Mouse (Mus musculus): Measurements from ENCODE around the gene Plagl1. TPM values are rescaled to one million over a fixed set of nuclear protein-coding genes. Genes with fewer than 3 reads are reported as not detected.

Plagl1 gene
- polyA plus RNA-seq, 1 experiment from 2014 or later, result 136 TPM

DNA sequence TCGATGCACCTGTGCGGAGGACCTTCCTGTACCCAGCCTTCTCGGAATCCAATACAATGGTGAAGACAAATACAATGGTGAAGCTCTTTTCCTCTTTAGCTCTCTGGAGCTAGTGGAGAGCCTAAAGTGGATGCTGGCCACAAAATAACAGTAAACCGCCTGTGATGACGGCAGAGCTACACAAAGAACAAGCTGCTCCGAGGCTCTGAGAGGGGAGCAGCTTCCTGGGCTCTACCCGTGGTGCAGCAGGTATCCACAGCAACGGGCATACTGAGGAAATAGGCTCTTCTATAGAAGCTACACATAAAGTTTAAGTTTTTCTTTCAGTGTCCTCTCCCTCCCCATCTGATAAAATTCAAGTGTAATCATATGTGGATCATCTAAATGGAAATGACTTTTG, 2.1 kb downstream of the Plagl1 start:
- no peak for DNase-seq (ENCODE audit: low spot score)
- Histone ChIP-seq H3K4me2 (ENCODE audit: low read depth, low read length) (no peak overlapping the region), H3K9me3 (replicated peaks; ENCODE audit: control insufficient read depth, low read length) (no peaks in the 10 kb centered on the region), H3K27ac (replicated peaks; ENCODE audit: low read depth, low read length) (no peak overlapping the region), H3K4me3 (ENCODE audit: low read depth, low read length) (no peak overlapping the region), H3K9ac (replicated peaks; ENCODE audit: low read length) (no peak overlapping the region), H3K36me3 (replicated peaks; ENCODE audit: control insufficient read depth, insufficient read depth, low read depth, low read length) (no peaks in the 10 kb centered on the region), H3K4me1 (ENCODE audit: control insufficient read depth, insufficient read depth, low read length) (peaks cover 6% of the 10 kb centered on the region; the same call in 1 of the 2 replicates), H3K27me3 (ENCODE audit: control insufficient read depth, insufficient read depth, low read length) (peaks cover 26% of the 10 kb centered on the region)
- WGBS, result 39% methylated on average over 8 of the region's 8 CpGs
- ATAC-seq (replicated peaks; ENCODE audit: insufficient number of reproducible peaks, low FRiP score, low TSS enrichment, low read depth), result no peak

DNA sequence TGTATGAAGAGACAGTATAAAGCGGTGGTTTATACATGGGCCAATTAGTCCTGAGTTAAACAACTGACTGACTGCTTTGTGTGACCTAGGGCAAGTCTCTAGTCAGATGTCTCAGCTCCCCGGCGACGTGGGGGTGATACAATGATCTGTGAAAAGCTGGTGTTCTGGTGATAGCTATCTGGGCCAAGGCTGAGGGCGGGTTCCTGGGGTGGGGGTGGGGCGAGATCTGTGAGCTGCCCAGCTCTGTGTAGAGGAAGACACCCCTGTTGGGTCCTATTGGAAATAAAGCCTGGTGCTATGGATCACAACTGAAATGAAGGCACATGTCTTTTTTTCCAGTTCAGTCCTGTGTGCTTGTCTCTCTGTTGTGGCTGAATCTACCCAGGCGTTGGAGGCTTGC, 3.2 kb downstream of the Plagl1 start:
- peaks cover 26% of the 10 kb centered on the region for H3K27me3 ChIP-seq (ENCODE audit: control insufficient read depth, insufficient read depth, low read length)
- no peak; the same call in 1 of the 2 replicates for ATAC-seq (replicated peaks; ENCODE audit: insufficient number of reproducible peaks, low FRiP score, low TSS enrichment, low read depth)
- WGBS, result 31% methylated on average over 7 of the region's 7 CpGs

GRCm38 (mm10) chr10:13065129-13065752, 4.9 kb downstream of the Plagl1 start:
- Histone ChIP-seq H3K27ac (replicated peaks; ENCODE audit: low read depth, low read length) (no peak overlapping the region), H3K9me3 (replicated peaks; ENCODE audit: control insufficient read depth, low read length) (no peaks in the 10 kb centered on the region), H3K4me1 (ENCODE audit: control insufficient read depth, insufficient read depth, low read length) (peaks cover 6% of the 10 kb centered on the region; the same call in 1 of the 2 replicates), H3K27me3 (ENCODE audit: control insufficient read depth, insufficient read depth, low read length) (peaks cover 18% of the 10 kb centered on the region), H3K36me3 (replicated peaks; ENCODE audit: control insufficient read depth, insufficient read depth, low read depth, low read length) (no peaks in the 10 kb centered on the region), H3K9ac (replicated peaks; ENCODE audit: low read length) (no peak overlapping the region), H3K4me2 (ENCODE audit: low read depth, low read length) (no peak overlapping the region), H3K4me3 (ENCODE audit: low read depth, low read length) (no peak overlapping the region)
- WGBS, result 57% methylated on average over 3 of the region's 3 CpGs
- ATAC-seq (replicated peaks; ENCODE audit: insufficient number of reproducible peaks, low FRiP score, low TSS enrichment, low read depth), result no peak
- DNase-seq (ENCODE audit: low spot score), result no peak

More for the DNA sequence above, 3.2 kb downstream of the Plagl1 start:
- H3K4me1 ChIP-seq (ENCODE audit: control insufficient read depth, insufficient read depth, low read length), result peaks cover 6% of the 10 kb centered on the region; the same call in 1 of the 2 replicates
- H3K27ac ChIP-seq (replicated peaks; ENCODE audit: low read depth, low read length), result no peak overlapping the region
- no peak overlapping the region for H3K4me2 ChIP-seq (ENCODE audit: low read depth, low read length)
- H3K9ac ChIP-seq (replicated peaks; ENCODE audit: low read length), result no peak overlapping the region
- H3K4me3 ChIP-seq (ENCODE audit: low read depth, low read length), result no peak overlapping the region
- no peaks in the 10 kb centered on the region for H3K36me3 ChIP-seq (replicated peaks; ENCODE audit: control insufficient read depth, insufficient read depth, low read depth, low read length)
- H3K9me3 ChIP-seq (replicated peaks; ENCODE audit: control insufficient read depth, low read length), result no peaks in the 10 kb centered on the region
- no peak for DNase-seq (ENCODE audit: low spot score)

GRCm38 (mm10) chr10:13071031-13071430, 10.7 kb downstream of the Plagl1 start:
- Histone ChIP-seq H3K4me3 (ENCODE audit: low read depth, low read length) (no peak overlapping the region), H3K9ac (replicated peaks; ENCODE audit: low read length) (no peak overlapping the region), H3K27ac (replicated peaks; ENCODE audit: low read depth, low read length) (no peak overlapping the region), H3K36me3 (replicated peaks; ENCODE audit: control insufficient read depth, insufficient read depth, low read depth, low read length) (no peaks in the 10 kb centered on the region), H3K4me1 (ENCODE audit: control insufficient read depth, insufficient read depth, low read length) (no peaks in the 10 kb centered on the region), H3K4me2 (ENCODE audit: low read depth, low read length) (no peak overlapping the region), H3K9me3 (replicated peaks; ENCODE audit: control insufficient read depth, low read length) (no peaks in the 10 kb centered on the region), H3K27me3 (ENCODE audit: control insufficient read depth, insufficient read depth, low read length) (no peaks in the 10 kb centered on the region)
- no peak for DNase-seq (ENCODE audit: low spot score)
- no peak for ATAC-seq (replicated peaks; ENCODE audit: insufficient number of reproducible peaks, low FRiP score, low TSS enrichment, low read depth)
- 95% methylated on average over 2 of the region's 2 CpGs for WGBS

DNA sequence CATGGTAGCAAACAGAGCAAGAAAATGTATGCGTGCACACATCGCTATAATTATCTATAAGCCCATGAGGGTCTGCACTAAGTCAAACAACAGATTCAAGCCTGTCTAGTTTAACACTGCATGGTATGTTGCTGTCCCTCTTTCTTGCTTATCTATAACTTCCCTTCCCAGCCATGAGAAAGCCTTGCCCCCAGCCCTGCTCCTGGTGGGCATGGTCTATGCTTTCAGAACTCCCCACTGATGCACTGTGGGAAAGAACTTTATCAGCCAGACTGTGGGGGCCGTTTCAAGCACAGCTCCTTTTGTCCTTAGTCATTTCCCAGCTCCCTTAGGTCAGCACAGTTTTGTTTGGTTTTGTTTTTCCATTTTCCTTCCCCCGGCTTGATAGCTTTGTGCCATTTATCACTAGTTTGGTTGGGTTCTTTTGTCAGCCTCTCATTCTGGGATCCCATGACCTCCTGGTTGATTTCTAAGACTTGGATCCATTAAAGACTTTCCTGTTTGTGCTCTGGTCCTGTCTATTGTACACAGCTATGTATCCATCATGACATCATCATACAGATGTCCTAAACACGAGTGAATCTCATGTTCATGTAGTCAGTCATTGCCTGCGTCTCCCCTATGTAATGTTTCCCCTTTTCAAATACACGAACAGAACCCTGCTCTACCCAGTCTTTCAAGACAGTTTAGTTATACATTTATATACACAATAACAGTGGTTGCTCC, 16.7 kb downstream of the Plagl1 start:
- H3K27ac ChIP-seq (replicated peaks; ENCODE audit: low read depth, low read length), result no peak overlapping the region
- H3K36me3 ChIP-seq (replicated peaks; ENCODE audit: control insufficient read depth, insufficient read depth, low read depth, low read length), result no peaks in the 10 kb centered on the region
- DNase-seq (ENCODE audit: low spot score), result no peak
- no peaks in the 10 kb centered on the region for H3K4me1 ChIP-seq (ENCODE audit: control insufficient read depth, insufficient read depth, low read length)
- no peaks in the 10 kb centered on the region for H3K9me3 ChIP-seq (replicated peaks; ENCODE audit: control insufficient read depth, low read length)
- WGBS, result 73% methylated on average over 7 of the region's 7 CpGs
- no peak overlapping the region for H3K9ac ChIP-seq (replicated peaks; ENCODE audit: low read length)
- ATAC-seq (replicated peaks; ENCODE audit: insufficient number of reproducible peaks, low FRiP score, low TSS enrichment, low read depth), result no peak
- H3K27me3 ChIP-seq (ENCODE audit: control insufficient read depth, insufficient read depth, low read length), result no peaks in the 10 kb centered on the region
- H3K4me3 ChIP-seq (ENCODE audit: low read depth, low read length), result no peak overlapping the region
- no peak overlapping the region for H3K4me2 ChIP-seq (ENCODE audit: low read depth, low read length)

- Histone ChIP-seq H3K27ac (replicated peaks; ENCODE audit: low read depth, low read length) (no peak overlapping the region), H3K27me3 (ENCODE audit: control insufficient read depth, insufficient read depth, low read length) (no peaks in the 10 kb centered on the region), H3K36me3 (replicated peaks; ENCODE audit: control insufficient read depth, insufficient read depth, low read depth, low read length) (no peaks in the 10 kb centered on the region), H3K9ac (replicated peaks; ENCODE audit: low read length) (no peak overlapping the region), H3K4me3 (ENCODE audit: low read depth, low read length) (no peak overlapping the region), H3K9me3 (replicated peaks; ENCODE audit: control insufficient read depth, low read length) (no peaks in the 10 kb centered on the region), H3K4me1 (ENCODE audit: control insufficient read depth, insufficient read depth, low read length) (no peaks in the 10 kb centered on the region), H3K4me2 (ENCODE audit: low read depth, low read length) (no peak overlapping the region)
- WGBS, result 81% methylated on average over 12 of the region's 12 CpGs
- DNase-seq (ENCODE audit: low spot score) (no peak), ATAC-seq (replicated peaks; ENCODE audit: insufficient number of reproducible peaks, low FRiP score, low TSS enrichment, low read depth) (no peak)
Measured at GRCm38 (mm10) chr10:13082459-13082858, 22.2 kb downstream of the Plagl1 start.

- ATAC-seq (replicated peaks; ENCODE audit: insufficient number of reproducible peaks, low FRiP score, low TSS enrichment, low read depth), result peak; percentile 96
- Histone ChIP-seq H3K9ac (replicated peaks; ENCODE audit: low read length) (peak overlapping the region; percentile 63), H3K4me2 (ENCODE audit: low read depth, low read length) (peak overlapping the region; percentile 57), H3K36me3 (replicated peaks; ENCODE audit: control insufficient read depth, insufficient read depth, low read depth, low read length) (no peaks in the 10 kb centered on the region), H3K27me3 (ENCODE audit: control insufficient read depth, insufficient read depth, low read length) (no peaks in the 10 kb centered on the region), H3K27ac (replicated peaks; ENCODE audit: low read depth, low read length) (no peak overlapping the region), H3K4me3 (ENCODE audit: low read depth, low read length) (peak overlapping the region; percentile 50), H3K4me1 (ENCODE audit: control insufficient read depth, insufficient read depth, low read length) (no peaks in the 10 kb centered on the region), H3K9me3 (replicated peaks; ENCODE audit: control insufficient read depth, low read length) (peaks cover 2% of the 10 kb centered on the region)
- 44% methylated on average over 69 of the region's 70 CpGs for WGBS
- DNase-seq (ENCODE audit: low spot score), result peak; percentile 81
Measured at GRCm38 (mm10) chr10:13090596-13091424, 30.5 kb downstream of the Plagl1 start.

All from embryonic facial prominence, embryonic 11.5 days (tissue).